Mouse (Mus musculus) inflammation-experienced regulatory T-cells, adult 16 weeks (primary cell): ENCODE results near the gene Prss43. TPM values are rescaled to one million over a fixed set of nuclear protein-coding genes. Genes with fewer than 3 reads are reported as not detected.

Experiments
- polyA plus RNA-seq: library from polyadenylated mRNA; unstranded; fragments of 100-300 nt; shearing (Covaris generic); gene quantifications from one replicate; pipeline ENCODE4 v1.2.1, GENCODE M21; 2017

Prss43 gene
- polyA plus RNA-seq, result not detected

DNA sequence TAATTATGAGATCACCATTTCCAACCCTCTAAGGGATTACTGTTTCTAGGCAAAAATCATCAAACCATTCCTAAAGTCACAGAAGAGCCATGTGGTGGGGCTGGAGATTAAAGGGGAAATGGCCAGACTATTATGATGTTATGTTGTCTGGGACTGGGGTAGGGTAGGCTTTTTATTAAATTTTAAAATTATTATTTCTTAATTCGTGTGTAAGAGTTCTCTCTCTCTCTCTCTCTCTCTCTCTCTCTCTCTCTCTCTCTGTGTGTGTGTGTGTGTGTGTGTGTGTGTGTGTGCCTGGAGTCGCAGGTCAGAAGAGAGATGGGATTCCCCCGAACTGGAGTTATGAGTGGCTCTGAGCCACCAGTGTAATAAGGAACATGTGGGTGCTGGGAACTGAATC, at the start of gene Prss43:
Gene Prss43 (plus strand): TSS at position 301 of the 400 bp plus-strand sequence.

DNA sequence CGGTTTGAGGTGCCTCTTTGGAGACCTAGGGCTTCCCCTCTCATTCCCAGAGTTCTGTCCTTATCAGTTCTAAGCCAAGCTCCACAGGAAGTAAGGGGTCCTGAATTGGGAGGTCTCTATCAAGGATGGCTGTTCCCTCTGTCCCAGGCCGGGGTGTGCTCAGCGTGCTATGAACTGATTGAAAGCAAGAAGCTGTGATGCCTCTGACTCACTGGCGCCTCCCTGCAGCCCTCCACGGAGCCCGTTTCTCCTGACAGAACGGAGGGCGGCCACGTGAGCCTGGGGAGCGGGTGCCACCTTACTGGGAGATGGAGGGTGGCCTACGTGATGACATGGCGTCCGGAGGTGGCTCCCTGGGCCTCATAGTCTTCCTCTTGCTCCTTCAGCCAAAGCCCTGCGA, 28.6 kb upstream of the Prss43 start, which contains the start of gene Prss42:
Gene Prss42 (plus strand): TSS at position 301 of the 400 bp plus-strand sequence.

DNA sequence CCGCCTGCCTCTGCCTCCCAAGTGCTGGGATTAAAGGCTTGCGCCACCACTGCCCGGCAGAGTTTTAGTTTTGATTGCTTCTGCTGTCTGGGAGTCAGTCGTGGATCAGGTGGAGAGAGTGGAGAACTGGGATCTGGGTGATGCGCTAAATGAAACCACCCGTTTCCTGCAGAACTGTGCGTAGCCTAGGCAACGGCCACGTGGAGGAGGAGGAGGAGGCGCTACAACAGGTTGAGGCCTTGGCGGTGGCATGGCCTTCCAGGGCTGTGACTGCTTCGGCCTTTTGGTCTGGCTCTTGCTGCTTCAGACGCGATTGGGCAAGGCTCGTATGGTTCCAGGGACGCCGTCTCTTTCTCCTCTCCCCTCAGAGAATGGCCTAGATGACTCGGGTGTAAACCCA, 12.7 kb upstream of the Prss43 start, which contains the start of gene Prss44:
Gene Prss44 (plus strand): TSS at position 206 of the 400 bp plus-strand sequence.

DNA sequence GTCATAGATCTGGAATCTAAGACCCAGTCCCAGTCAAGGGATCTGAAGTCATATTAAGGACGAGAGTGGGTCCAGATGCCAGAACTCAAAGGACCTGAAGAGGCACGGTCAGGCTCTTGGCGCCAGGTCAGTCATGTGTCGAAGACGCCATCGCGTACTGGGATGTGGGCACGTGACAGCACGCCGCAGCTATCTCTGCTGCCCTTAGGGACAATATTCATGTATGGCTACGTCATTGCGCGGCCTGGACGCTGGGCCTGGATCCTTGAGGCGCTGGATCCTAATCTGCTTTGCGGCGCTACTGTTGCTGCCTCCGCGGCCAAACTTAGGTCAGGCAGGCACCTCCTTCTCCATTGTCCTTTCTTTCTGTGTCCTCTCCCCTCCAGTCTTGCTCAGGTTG, 7.9 kb downstream of the Prss43 start, which contains the start of gene Prss45:
Gene Prss45 (plus strand): TSS at position 178 of the 400 bp plus-strand sequence.

DNA sequence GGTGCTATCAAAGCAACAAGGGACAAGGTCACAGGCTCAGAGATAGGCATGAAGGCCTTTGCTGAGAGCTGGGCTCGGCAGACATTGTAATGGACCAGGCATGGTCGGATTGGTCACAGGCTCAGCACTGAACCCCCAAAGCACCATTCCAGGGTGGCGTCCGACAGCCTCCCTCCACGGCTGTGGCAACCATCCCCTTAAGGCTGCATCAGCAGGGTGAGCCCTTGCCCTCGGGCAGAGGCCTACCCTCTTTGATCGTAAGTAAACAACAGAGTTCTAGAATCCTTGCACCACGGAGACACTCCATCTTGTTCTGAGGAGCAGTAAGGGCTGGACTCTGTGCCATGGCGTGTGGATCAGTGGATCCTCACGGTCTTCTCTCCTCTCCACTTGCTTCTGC, 17.7 kb downstream of the Prss43 start, which contains the start of gene Prss46:
Gene Prss46 (plus strand): TSS at position 301 of the 400 bp plus-strand sequence.

DNA sequence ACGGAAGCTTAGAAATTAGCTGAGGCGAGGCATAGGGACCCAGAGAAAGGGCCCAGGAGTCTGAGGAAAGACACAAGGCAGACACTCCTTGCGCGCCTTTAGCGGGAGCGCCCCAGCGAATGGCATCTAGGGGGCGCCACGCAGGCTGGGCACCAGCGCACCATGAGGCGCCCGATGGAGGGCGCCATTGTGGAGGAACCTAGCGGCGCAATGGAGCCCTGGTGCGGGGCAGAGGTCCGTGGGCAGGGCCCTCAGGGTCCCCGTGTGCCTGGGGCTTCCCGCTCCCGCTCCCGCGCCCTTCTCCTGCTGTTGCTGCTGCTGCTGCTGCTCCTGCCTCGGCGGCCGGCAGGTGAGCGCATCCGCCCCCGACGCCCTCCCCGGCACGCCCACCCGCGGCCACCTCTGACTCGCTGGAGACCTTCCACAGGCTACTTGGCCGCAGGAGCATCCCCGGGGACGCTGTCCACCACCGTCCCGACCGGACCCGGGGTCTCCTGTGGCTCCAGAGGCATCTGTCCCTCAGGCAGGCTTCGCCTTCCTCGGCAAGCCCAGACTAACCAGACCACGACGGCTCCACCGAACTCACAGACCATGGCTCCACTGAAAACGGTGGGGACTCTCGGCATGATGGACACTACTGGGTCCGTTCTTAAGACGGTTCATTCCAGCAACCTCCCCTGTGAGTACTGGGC, 31.4 kb downstream of the Prss43 start, which contains the start of gene Prss50:
Gene Prss50 (plus strand): TSS at position 187 of the 692 bp plus-strand sequence.

DNA sequence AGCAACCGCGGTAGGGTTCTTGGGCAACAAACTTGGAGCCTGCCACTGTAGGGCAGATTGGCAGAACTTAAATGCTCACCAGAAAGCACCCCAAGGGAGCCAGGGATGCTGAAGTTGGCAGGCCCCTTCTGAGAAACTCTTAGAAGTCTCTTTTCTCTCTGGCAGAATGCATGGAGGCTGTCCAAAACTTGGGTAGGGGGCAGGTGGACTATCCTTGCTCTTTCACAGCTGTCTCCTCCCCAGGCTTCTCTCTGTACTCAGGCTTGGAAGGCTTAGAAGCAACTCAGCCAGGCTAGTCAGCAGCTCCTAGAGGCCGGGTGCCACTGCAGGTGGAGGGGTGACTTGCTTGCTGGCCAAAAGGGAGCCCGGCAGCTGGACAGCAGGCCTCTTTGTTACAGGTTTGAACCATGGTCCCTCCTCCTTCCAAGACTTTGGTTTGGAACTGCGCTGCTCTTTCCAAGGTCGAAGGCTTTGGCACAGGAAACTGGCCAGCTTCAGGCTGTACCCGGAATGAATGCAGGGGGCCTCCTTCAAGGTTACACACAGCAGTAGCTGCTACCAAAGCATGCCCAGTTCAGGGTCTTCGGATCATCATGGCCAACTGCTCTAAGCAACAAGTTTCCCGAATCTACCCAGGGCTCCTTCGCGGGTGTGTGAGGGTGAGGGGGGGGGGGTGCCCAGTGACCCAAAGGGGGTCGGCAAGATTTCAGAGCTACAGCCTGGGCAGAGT, 52.9 kb downstream of the Prss43 start, which contains the start of gene Als2cl:
Gene Als2cl (plus strand): TSS at position 680 of the 730 bp plus-strand sequence.

DNA sequence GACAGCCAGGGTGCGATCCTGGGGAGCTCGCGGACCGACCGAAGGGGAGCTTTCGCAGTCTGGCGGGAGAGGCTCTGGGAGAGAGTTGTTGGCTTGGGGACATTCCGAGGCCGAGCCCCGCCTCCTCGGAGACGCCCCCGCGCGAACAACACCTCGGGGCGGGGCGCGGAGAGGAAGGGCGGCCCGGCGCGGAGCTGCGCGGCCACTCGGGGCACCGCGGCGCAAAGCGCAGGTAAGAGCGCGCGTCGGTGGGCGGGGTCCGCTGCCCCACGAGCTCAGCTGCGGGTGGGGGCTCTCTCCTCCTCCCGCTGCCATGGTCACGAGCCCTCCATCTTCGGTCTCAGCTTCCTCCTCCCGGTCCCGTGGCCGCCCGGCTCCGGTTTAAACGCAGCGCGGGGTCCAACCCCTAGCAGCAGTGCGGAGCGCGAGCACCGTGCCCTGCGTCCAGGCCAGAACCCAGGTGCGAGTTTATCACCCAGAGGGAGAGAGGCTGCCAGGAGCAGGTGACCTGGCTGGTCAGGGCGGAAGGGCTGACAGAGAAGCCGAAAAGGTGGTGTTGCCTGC, 53.6 kb downstream of the Prss43 start, which contains the start of gene Tmie:
Gene Tmie (minus strand): TSS at position 116 of the 564 bp plus-strand sequence.

Other genes with a start within 250 kb of the Prss43 start
- gene Nradd, start 202.2 kb upstream of the Prss43 start, polyA plus RNA-seq, result 3.6 TPM
- gene Nbeal2, start 172.5 kb upstream of the Prss43 start, polyA plus RNA-seq, result 64.3 TPM
- 275 TPM for gene Ccdc12, start 170.2 kb upstream of the Prss43 start, polyA plus RNA-seq
- not detected for gene Myl3, start 84.8 kb upstream of the Prss43 start, polyA plus RNA-seq
- not detected for gene Pth1r, start 79.5 kb upstream of the Prss43 start, polyA plus RNA-seq
- not detected for gene Prss42, start 28.5 kb upstream of the Prss43 start, polyA plus RNA-seq
- gene Prss44, start 12.7 kb upstream of the Prss43 start, polyA plus RNA-seq, result not detected
- gene Prss45, start 7.9 kb downstream of the Prss43 start, polyA plus RNA-seq, result not detected
- not detected for gene Prss46, start 17.8 kb downstream of the Prss43 start, polyA plus RNA-seq
- gene Prss50, start 31.3 kb downstream of the Prss43 start, polyA plus RNA-seq, result 0.60 TPM
- 40.7 TPM for gene Als2cl, start 53.2 kb downstream of the Prss43 start, polyA plus RNA-seq
- gene Tmie, start 53.4 kb downstream of the Prss43 start, polyA plus RNA-seq, result 4.4 TPM
- gene Fam240a, start 90.2 kb downstream of the Prss43 start, polyA plus RNA-seq, result not detected
- 1.5 TPM for gene Tdgf1, start 119.5 kb downstream of the Prss43 start, polyA plus RNA-seq
- gene Lrrc2, start 124.9 kb downstream of the Prss43 start, polyA plus RNA-seq, result not detected
- gene Rtp3, start 163.9 kb downstream of the Prss43 start, polyA plus RNA-seq, result not detected
- 0.21 TPM for gene Ltf, start 192.6 kb downstream of the Prss43 start, polyA plus RNA-seq
- 20.8 TPM for gene Ccrl2, start 230.8 kb downstream of the Prss43 start, polyA plus RNA-seq